Mouse (Mus musculus) stomach, postnatal 0 days (tissue): Measurements from ENCODE around the gene Mrpl23.

Experiments
- CTCF ChIP-seq: IDR thresholded peaks from 2 replicates; pipeline ENCODE4 v1.5.1; 2016; ENCODE audit warnings: antibody characterized with exemption, low read depth, mild to moderate bottlenecking, moderate library complexity
- EP300 ChIP-seq: optimal IDR thresholded peaks from 2 replicates; pipeline ENCODE3; 2016; ENCODE audit warnings: antibody characterized with exemption

DNA sequence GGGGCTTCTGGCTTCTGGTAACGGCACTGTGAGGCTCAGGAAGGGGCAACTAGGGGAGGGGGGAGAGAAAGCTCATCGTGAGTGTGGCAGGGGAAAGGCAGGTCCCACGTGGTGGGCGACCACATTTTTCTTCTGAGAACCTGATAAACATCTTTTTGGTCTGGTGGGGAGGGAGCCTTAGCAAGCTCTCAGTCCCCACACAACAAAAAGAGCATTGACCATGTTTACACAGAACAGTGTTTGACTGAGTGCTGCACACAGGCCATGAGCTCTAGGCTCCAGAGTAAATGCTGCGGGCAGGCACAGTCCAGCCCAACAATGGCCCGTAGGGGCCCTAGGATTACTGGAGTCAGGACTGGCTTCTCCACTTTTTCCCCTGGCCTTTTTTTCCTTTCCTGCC is 6.3 kb downstream of the Mrpl23 start:
- no peak for TF ChIP-seq CTCF
- TF ChIP-seq EP300, result no peak
